Mouse (Mus musculus) adrenal gland, postnatal 25 days (tissue): Measurements from ENCODE around the gene Slain2. TPM values are rescaled to one million over a fixed set of nuclear protein-coding genes. Genes with fewer than 3 reads are reported as not detected.
"Not testable (repeated sequence)": the region's sequence is repeated elsewhere in the genome, so short reads cannot be mapped to it uniquely, and the experiment has no call there.

Experiments
- DNase-seq: peaks from one replicate; pipeline ENCODE4 v3.0.0; 2021; ENCODE audit warnings: mixed read lengths
- total RNA-seq: library from RNA; stranded (reverse); gene quantifications from 2 replicates; pipeline ENCODE4 v1.2.3, GENCODE M21; 2021

The Slain2 gene
- total RNA-seq, 1 experiment from 2014 or later, result 59.1 TPM

DNA sequence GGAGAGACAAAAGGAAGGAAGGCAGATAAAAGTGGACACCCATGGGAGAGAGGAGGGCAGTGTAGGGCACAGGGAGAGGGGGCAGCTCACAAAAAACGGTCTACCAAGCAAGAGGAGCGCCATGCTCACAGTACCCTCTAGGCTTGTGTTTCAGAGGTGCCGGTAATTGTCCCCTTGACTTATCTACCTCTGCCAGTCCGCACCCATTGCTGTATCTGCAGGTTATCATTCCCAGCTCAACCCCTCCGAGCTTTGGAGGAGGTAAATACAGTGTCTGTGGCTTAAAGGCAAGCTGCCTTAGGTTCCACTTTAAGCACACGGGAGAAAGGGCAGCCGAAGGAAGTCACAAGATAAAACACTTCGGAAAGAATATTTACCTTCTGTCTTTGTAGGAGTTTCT lies 14.8 kb upstream of the Slain2 start:
- no peak for DNase-seq

DNA sequence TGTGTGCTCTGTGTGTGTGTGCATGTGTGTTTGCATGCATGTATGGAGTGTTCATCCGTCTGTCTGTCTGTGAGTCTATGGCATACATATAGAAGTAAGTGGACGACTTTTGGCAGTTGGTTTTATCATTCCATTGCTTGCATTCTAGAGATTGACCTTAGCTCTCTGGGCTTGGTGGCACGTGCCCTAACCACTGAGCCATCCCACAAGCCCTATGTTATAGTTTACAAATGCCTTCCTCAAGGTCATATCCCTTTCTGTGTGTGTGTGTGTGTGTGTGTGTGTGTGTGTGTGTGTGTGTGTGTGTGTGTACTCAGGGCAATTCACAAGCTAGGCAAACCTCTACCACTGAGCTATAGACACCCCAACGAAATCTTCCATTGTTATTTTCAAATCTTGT lies 12.2 kb upstream of the Slain2 start:
- DNase-seq, result no peak

GRCm38 (mm10) chr5:72902312-72902711 lies 11.8 kb upstream of the Slain2 start:
- DNase-seq, result no peak

DNA sequence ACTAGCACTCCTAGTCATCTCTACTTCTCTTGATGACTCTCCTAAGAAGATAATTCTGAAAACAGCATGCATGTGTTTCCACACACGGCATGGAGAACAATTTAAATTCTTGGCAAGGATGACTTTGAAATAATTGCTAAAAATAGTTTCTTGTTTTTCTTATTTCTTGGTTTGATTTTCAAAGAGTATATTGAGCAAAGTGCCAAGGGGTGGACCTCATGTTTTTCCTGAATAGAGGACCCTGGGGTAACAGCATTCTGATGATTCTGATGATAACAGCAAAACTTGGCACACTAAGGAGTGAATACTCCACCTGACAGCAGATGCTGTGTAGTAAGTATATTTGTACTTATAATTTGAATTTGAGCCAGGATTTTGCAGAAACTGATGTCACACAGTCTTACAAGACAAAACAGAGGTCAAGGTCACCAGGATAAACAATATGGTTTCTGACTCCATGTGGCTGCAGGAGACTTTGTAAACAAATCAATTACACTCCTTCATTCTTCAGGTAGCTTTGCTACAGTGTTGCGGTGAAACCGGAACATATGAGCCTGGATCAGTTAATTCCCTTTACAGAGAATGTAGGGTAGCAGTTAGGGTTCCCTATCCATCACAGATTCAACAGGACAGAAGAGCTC lies 11.1 kb upstream of the Slain2 start:
- DNase-seq, result no peak

GRCm38 (mm10) chr5:72904903-72905790 lies 9.0 kb upstream of the Slain2 start:
- no peak for DNase-seq

- DNase-seq, result no peak
Observed at GRCm38 (mm10) chr5:72907402-72907801, 6.7 kb upstream of the Slain2 start.

GRCm38 (mm10) chr5:72908324-72908936 lies 5.7 kb upstream of the Slain2 start:
- DNase-seq, result no peak

DNA sequence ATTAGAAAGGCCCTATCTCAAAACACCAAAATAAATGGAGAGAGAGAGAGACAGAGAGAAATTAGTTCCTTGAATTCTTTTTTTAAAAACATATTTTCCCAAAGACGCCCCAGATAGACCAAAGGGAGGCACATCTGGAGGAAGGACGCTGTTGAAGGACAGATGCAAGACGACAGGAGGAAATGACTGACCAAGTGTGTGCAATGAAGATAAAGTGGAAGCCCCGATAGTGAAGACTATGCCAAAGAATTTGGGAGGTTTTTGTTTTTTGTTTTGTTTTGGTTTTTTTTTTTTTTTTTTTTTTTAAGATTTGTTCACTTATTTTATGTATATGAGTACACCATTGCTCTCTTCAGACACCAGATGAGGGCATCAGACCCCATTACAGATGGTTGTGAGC lies 4.7 kb upstream of the Slain2 start:
- no peak for DNase-seq

- DNase-seq, result no peak
Observed at GRCm38 (mm10) chr5:72910373-72910772, 3.7 kb upstream of the Slain2 start.

GRCm38 (mm10) chr5:72911284-72911683 lies 2.8 kb upstream of the Slain2 start:
- DNase-seq, result no peak

GRCm38 (mm10) chr5:72914633-72915561 lies 793 bp downstream of the Slain2 start:
- peak; percentile 65 for DNase-seq

DNA sequence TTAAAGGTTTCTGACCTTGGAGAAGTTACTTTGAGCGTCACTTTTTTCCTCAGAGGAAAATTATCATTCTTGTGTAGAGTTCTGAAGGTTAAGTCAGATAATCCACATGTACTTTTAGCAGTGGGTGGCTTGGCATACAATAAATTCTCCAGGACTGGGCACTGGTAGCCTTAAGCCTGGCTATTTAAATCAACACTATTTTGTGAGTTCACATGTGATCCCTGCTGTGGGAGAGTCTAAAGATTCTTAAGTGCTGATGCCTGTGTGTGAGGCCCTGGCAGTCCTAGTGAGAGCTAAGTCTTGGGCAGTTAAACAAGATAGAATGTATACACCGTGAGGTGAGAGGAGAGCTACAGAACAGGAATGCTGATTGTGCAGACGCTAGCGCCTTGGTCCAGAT lies 1.9 kb downstream of the Slain2 start:
- DNase-seq, result no peak

DNA sequence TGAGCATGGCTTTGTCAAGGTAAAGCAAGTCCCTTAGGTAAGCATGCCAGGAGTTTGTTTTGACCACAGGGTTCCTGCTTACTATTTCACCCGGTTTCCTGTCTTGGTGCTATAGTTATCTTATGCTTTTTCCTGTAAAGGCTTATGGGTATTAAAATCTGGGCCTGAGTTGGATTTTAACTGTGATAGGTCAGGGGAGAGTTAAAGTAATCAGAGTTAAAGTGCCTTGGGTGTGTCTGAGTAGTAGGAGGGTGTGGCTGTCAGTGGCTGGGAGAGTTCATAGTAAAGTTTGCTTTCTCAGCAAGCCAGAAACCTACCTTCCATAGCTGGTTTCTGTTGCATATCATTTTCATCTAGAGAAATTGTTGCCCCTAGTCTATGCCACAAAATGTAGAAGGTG lies 2.7 kb downstream of the Slain2 start:
- DNase-seq, result no peak

- DNase-seq, result no peak
Observed at GRCm38 (mm10) chr5:72920416-72920815, 6.3 kb downstream of the Slain2 start.

DNA sequence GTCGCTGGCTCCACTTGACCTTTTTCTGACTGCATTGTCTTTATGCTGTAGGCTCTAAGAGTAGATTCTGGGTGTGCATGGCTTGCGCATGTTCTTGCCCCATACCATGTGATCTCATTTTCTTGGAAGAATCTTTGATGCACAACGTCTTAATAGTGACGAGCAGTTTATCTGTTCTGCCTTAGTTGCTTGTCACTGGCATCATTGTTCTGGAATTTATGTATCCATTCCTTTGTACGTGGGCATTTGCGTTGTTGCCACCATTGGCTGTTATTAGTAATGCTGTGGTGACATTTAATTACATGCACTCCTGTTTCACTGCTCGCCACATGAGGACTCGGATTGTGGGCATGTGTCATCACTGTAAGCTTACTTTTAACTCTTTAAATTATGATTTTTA lies 7.1 kb downstream of the Slain2 start:
- no peak for DNase-seq

- DNase-seq, result no peak
Observed at GRCm38 (mm10) chr5:72922796-72923195, 8.7 kb downstream of the Slain2 start.

GRCm38 (mm10) chr5:72927074-72927473 lies 13.0 kb downstream of the Slain2 start:
- no peak for DNase-seq

DNA sequence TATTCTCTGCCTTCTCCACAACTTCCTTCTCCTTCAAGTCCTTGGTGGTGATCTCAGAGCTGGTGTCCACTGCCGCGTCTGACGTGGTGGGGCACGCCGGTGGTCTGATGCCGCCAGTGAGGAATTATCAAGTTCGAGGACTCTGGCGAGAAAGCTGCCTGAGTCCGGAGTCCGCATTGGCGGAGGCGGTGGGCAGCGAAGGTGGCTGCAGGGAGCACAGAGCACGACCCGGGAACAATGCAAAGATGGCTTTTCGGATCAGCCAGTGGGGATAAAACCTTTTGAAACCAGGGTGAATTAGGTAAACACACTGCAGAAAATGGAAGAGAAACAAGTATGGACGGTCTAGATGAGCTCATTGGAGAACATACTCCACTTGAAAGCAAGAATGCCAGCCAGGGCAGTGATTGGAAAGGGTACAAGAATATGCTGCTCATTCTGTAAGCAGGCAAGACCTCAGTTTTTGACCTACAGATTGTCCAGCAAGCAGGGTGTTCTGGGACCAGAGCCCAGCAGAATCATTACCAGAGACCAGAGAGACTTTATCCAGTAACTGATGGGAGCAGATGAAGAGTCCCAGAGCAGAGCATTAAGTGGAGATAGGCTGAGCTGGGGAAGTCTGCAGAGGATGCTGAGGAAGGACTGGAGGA lies 19.0 kb downstream of the Slain2 start:
- no peak for DNase-seq

GRCm38 (mm10) chr5:72938421-72938820 lies 24.3 kb downstream of the Slain2 start:
- DNase-seq, result not testable (repeated sequence)

GRCm38 (mm10) chr5:72939311-72939710 lies 25.2 kb downstream of the Slain2 start:
- no peak for DNase-seq

GRCm38 (mm10) chr5:72940906-72941432 lies 26.9 kb downstream of the Slain2 start:
- no peak for DNase-seq
